Mouse (Mus musculus): ENCODE results near the gene Dnaaf5. TPM values are rescaled to one million over a fixed set of nuclear protein-coding genes. Genes with fewer than 3 reads are reported as not detected.
A peak's percentile ranks its signal among the peaks of the same experiment; 100 is the strongest.

The Dnaaf5 gene
- total RNA-seq (2012; rRNA removed) = 22.5 and 22.8 TPM in 2 replicates

DNA sequence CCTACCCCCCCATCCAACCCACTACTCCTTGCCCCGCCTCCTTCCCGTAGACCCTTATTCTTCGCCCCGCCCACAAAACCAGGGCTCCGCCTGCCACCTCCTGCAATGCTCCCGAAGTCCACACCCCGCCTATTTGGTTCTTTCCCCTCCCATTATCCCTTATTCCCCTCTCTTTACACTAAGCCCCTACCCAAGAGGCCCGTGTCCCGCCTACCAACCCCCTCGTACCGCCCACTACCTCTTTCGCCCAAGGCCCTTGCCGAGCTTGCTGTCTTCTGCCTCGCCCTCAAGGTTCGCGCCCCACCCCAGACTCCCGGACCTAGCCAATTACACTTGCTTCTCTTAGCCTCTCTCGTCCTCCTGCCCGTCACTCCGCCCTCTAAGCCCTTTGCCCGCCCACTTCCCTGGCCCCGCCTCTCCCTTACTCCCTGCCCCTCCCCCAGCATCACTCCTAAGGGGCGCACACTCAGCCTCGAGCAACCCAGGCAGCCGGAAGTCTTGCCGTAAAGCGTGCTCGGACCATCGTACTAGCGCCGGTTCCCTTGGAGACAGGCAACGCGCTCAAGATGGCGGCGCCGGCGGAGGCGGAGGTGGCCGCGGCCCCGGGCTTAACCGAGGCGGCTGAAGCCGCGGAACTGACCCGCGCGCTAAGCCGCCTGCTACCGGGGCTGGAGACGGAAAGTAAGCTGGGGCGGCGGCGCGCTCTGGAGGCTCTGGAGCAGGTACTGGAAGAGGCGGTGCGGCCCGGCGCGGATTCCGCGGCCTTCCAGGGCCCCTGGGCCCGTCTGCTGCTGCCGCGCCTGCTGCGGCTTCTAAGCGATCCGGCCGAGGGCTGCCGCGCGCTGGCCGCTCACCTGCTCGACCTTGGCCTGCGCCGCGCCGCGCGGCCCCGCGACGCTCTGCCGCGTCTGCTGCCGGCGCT, at the start of gene Dnaaf5, which contains the start of gene Prkar1b:
Dnaaf5 (plus strand) TSS at position 543 of the 922 bp plus-strand sequence.
Prkar1b (minus strand) TSS at position 321 of the 922 bp plus-strand sequence.
- peak within 1 kb of the TSS; percentile 72 to 81 for H3K4me3 ChIP-seq (ENCODE audit: insufficient read depth in 1 of 2, low read depth in 1 of 2, low read length in 2 of 2, poor library complexity in 1 of 2, severe bottlenecking in 1 of 2)
- TF ChIP-seq ZC3H11A (IDR thresholded peaks at IDR 0.05; ENCODE audit: borderline replicate concordance, low read depth, low read length) (no peak), HCFC1 (IDR thresholded peaks at IDR 0.05; ENCODE audit: borderline replicate concordance, insufficient read depth, low read length) (peak; percentile 76; the same call in 1 of the 2 replicates)
- no peak within 1 kb of the TSS for H3K27ac ChIP-seq (ENCODE audit: insufficient read depth, low read depth, low read length, poor library complexity, severe bottlenecking)
- H3K36me3 ChIP-seq (ENCODE audit: control insufficient read depth, insufficient read depth, low read length, poor library complexity, severe bottlenecking) = peaks cover 33% of the 10 kb centered on the region
- peak; percentile 100 for DNase-seq (ENCODE audit: low read depth, low spot score)
- in situ Hi-C loops (cut with MboI; ENCODE audit: low sequenced_read_pairs in 2 of 2, unreplicated experiment in 2 of 2) = no loop called here
- H3K4me1 ChIP-seq (ENCODE audit: control insufficient read depth in 2 of 2, insufficient read depth in 2 of 2, low read length in 2 of 2, poor library complexity in 1 of 2) = peaks cover 4 to 10% of the 10 kb centered on the region in 2 experiments; a peak in 2 of 4 replicates
- no peaks in the 10 kb centered on the region for H3K9me3 ChIP-seq (ENCODE audit: control insufficient read depth, insufficient read depth, low read depth, low read length)
- H3K9ac ChIP-seq (ENCODE audit: insufficient read depth, low read depth, low read length, poor library complexity, severe bottlenecking) = peak within 1 kb of the TSS; percentile 81

DNA sequence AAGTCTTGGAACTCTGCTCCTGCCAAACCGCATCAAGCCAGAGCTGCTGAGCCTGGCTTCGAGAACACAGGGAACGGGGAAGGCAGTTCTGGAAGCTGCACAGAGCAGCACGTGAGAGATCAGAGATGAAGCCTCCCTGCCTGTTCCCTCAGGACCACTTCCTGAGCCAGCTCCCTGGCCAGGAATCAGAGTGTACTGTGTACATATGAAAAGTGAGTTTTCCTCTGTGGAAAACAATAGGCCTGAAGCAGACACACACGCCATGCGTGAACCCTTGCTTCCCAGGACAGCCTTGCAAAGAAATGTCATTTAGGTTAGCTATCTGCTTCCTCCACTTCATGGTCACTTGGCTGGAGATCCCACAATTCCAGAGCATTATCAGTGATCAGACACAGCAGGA, 48.2 kb upstream of the Dnaaf5 start:
- DNase-seq (ENCODE audit: low read depth, low spot score) = no peak

DNA sequence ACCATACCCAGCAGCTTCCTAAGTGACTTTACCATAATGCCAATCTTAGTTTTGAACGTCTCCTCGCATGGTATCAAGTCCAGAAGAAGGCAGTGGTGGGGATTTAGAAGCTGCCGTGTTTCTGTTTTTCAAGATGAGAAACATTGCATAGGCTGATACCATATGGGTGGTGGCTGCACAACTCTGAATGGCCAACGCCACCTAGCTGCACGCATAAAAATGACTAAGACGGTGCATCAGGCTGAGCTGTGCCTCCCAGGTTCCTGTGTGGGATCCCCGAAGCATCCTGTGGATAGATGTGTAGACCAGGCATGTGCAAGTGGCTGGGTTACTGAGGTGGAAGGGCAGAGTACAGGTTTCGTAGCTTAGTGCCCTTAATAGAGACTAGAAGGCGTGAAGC, 42.2 kb upstream of the Dnaaf5 start:
- in situ Hi-C loops (cut with MboI; ENCODE audit: low sequenced_read_pairs in 2 of 2, unreplicated experiment in 2 of 2) = no loop called here
- Histone ChIP-seq H3K27ac (ENCODE audit: insufficient read depth, low read depth, low read length, poor library complexity, severe bottlenecking) (no peak overlapping the region), H3K9me3 (ENCODE audit: control insufficient read depth, insufficient read depth, low read depth, low read length) (no peaks in the 10 kb centered on the region), H3K36me3 (ENCODE audit: control insufficient read depth, insufficient read depth, low read length, poor library complexity, severe bottlenecking) (no peaks in the 10 kb centered on the region), H3K4me3 (ENCODE audit: insufficient read depth in 1 of 2, low read depth in 1 of 2, low read length in 2 of 2, poor library complexity in 1 of 2, severe bottlenecking in 1 of 2) (no peak overlapping the region), H3K9ac (ENCODE audit: insufficient read depth, low read depth, low read length, poor library complexity, severe bottlenecking) (no peak overlapping the region), H3K4me1 (ENCODE audit: control insufficient read depth in 2 of 2, insufficient read depth in 2 of 2, low read length in 2 of 2, poor library complexity in 1 of 2) (peaks cover 0 to 3% of the 10 kb centered on the region in 2 experiments; a peak in 2 of 4 replicates)
- no peak for TF ChIP-seq HCFC1 (IDR thresholded peaks at IDR 0.05; ENCODE audit: borderline replicate concordance, insufficient read depth, low read length)
- TF ChIP-seq MAFK (IDR thresholded peaks at IDR 0.05; ENCODE audit: insufficient read depth, low read depth, low read length) = no peak
- no peak for TF ChIP-seq ZNF384 (IDR thresholded peaks at IDR 0.05; ENCODE audit: low read depth, low read length)
- TF ChIP-seq ZC3H11A (IDR thresholded peaks at IDR 0.05; ENCODE audit: borderline replicate concordance, low read depth, low read length) = no peak
- TF ChIP-seq CHD2 (IDR thresholded peaks at IDR 0.05; ENCODE audit: low read depth, low read length) = no peak
- no peak for DNase-seq (ENCODE audit: low read depth, low spot score)

More for the DNA sequence above, 48.2 kb upstream of the Dnaaf5 start:
- TF ChIP-seq HCFC1 (IDR thresholded peaks at IDR 0.05; ENCODE audit: borderline replicate concordance, insufficient read depth, low read length) (no peak), ZC3H11A (IDR thresholded peaks at IDR 0.05; ENCODE audit: borderline replicate concordance, low read depth, low read length) (no peak), CHD2 (IDR thresholded peaks at IDR 0.05; ENCODE audit: low read depth, low read length) (no peak), MAFK (IDR thresholded peaks at IDR 0.05; ENCODE audit: insufficient read depth, low read depth, low read length) (no peak), ZNF384 (IDR thresholded peaks at IDR 0.05; ENCODE audit: low read depth, low read length) (no peak)
- no peaks in the 10 kb centered on the region for H3K4me1 ChIP-seq (ENCODE audit: control insufficient read depth in 2 of 2, insufficient read depth in 2 of 2, low read length in 2 of 2, poor library complexity in 1 of 2)
- in situ Hi-C loops (cut with MboI; ENCODE audit: low sequenced_read_pairs in 2 of 2, unreplicated experiment in 2 of 2) = no loop called here
- no peaks in the 10 kb centered on the region for H3K9me3 ChIP-seq (ENCODE audit: control insufficient read depth, insufficient read depth, low read depth, low read length)
- H3K4me3 ChIP-seq (ENCODE audit: insufficient read depth in 1 of 2, low read depth in 1 of 2, low read length in 2 of 2, poor library complexity in 1 of 2, severe bottlenecking in 1 of 2) = no peak overlapping the region
- no peak overlapping the region for H3K27ac ChIP-seq (ENCODE audit: insufficient read depth, low read depth, low read length, poor library complexity, severe bottlenecking)
- no peaks in the 10 kb centered on the region for H3K36me3 ChIP-seq (ENCODE audit: control insufficient read depth, insufficient read depth, low read length, poor library complexity, severe bottlenecking)
- no peak overlapping the region for H3K9ac ChIP-seq (ENCODE audit: insufficient read depth, low read depth, low read length, poor library complexity, severe bottlenecking)

DNA sequence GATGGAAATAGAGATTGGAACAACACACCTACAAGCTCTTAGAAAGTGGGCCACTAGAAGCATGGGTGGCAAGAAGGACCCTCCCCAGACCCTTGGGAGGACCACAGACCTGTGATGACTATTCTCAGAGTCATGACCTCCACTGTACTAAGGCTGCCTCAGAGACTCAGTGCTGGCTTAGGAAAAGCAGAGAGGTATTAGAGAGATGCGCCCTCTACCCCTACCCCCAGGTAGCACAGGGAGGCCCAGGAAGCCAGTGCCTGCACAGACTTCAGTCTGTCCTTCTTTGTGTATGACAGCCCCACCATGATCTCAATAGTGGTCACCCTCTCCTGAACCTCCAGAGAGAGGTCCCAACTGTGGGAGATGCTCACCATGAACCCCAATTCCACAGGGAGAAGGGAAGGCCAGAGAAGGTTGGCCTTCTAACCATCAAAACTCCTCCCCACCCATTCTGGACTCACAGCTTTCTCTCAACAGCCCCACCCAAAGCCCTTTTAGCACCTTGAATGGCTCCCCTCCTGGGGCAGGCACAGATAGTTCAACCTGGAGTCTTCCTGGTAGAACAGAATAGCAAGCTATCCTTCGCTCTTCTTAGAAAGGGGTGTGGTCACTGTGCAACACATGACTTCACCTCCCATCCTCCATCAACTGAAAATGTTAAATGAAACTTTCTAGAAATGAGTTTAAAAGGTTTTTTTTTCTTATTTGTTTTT, 39.7 kb upstream of the Dnaaf5 start:
- H3K9me3 ChIP-seq (ENCODE audit: control insufficient read depth, insufficient read depth, low read depth, low read length) = no peaks in the 10 kb centered on the region
- H3K9ac ChIP-seq (ENCODE audit: insufficient read depth, low read depth, low read length, poor library complexity, severe bottlenecking) = no peak overlapping the region
- in situ Hi-C loops (cut with MboI; ENCODE audit: low sequenced_read_pairs in 2 of 2, unreplicated experiment in 2 of 2) = no loop called here
- no peaks in the 10 kb centered on the region for H3K36me3 ChIP-seq (ENCODE audit: control insufficient read depth, insufficient read depth, low read length, poor library complexity, severe bottlenecking)
- TF ChIP-seq ZNF384 (IDR thresholded peaks at IDR 0.05; ENCODE audit: low read depth, low read length) (no peak), HCFC1 (IDR thresholded peaks at IDR 0.05; ENCODE audit: borderline replicate concordance, insufficient read depth, low read length) (no peak), CHD2 (IDR thresholded peaks at IDR 0.05; ENCODE audit: low read depth, low read length) (no peak), MAFK (IDR thresholded peaks at IDR 0.05; ENCODE audit: insufficient read depth, low read depth, low read length) (no peak), ZC3H11A (IDR thresholded peaks at IDR 0.05; ENCODE audit: borderline replicate concordance, low read depth, low read length) (no peak)
- H3K4me3 ChIP-seq (ENCODE audit: insufficient read depth in 1 of 2, low read depth in 1 of 2, low read length in 2 of 2, poor library complexity in 1 of 2, severe bottlenecking in 1 of 2) = no peak overlapping the region
- peaks cover 0 to 3% of the 10 kb centered on the region in 2 experiments; a peak in 2 of 4 replicates for H3K4me1 ChIP-seq (ENCODE audit: control insufficient read depth in 2 of 2, insufficient read depth in 2 of 2, low read length in 2 of 2, poor library complexity in 1 of 2)
- H3K27ac ChIP-seq (ENCODE audit: insufficient read depth, low read depth, low read length, poor library complexity, severe bottlenecking) = no peak overlapping the region
- peak; percentile 21 for DNase-seq (ENCODE audit: low read depth, low spot score)

All from ES-E14 (cell line).